Mouse (Mus musculus) brain, embryonic 14.5 days (tissue): ENCODE measurements around the gene Sipa1l2.

Experiments used
- CTCF ChIP-seq: fragments of 200-500 bp; IDR thresholded peaks from 2 replicates; pipeline ENCODE4 v1.5.1; 2012; ENCODE audit warnings: inconsistent platforms, mild to moderate bottlenecking, moderate library complexity, borderline replicate concordance; ENCODE audit not compliant: insufficient read depth, insufficient read length; ENCODE audit errors: extremely low read depth
- POLR2A ChIP-seq: fragments of 200-500 bp; IDR thresholded peaks from 2 replicates; pipeline ENCODE4 v1.6.1; 2012; ENCODE audit warnings: mild to moderate bottlenecking, inconsistent platforms, borderline replicate concordance; ENCODE audit not compliant: poor library complexity, insufficient read depth, insufficient read length, severe bottlenecking; ENCODE audit errors: extremely low read depth

DNA sequence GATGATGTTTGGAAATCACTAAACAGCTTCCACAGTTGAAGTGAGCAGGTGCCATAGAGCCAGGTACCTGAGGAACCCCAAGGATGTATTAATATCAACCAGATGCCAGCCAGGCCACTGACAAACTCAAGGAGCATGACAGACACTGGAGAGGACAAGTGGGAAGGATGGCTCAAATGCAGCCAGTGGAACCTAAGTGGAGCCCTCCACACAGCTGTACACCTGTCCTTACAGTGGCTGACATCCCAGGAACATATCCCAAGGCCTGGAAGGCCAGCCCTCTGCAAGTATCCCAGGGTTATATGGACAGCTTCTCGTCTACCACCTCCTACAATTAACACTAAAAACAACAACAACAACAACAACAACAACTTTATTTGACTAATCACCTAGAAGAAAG, 57.0 kb downstream of the Sipa1l2 start:
- TF ChIP-seq POLR2A (no peak), CTCF (no peak)
